Mouse (Mus musculus) hindbrain, embryonic 12.5 days (tissue): ENCODE data around the gene Egfl7. TPM values are rescaled to one million over a fixed set of nuclear protein-coding genes. Genes with fewer than 3 reads are reported as not detected.
A peak's percentile ranks its signal among the peaks of the same experiment; 100 is the strongest.

ENCODE experiments used
- ATAC-seq: fragments of 200-750 bp; cut with Nextera tagmentation; 2 replicates; pipeline ENCODE4 v1.8.0; 2017; ENCODE audit warnings: moderate TSS enrichment; ENCODE audit not compliant: low FRiP score
- H3K27ac ChIP-seq: fragments of 300-500 bp; sonication (generic); 2 replicates; pipeline ENCODE4 v1.5.1; 2016; ENCODE audit warnings: mild to moderate bottlenecking
- H3K27me3 ChIP-seq: fragments of 300-500 bp; sonication (generic); 2 replicates; pipeline ENCODE4 v1.6.1; 2016; ENCODE audit warnings: mild to moderate bottlenecking
- H3K36me3 ChIP-seq: fragments of 300-500 bp; sonication (generic); 2 replicates; pipeline ENCODE4 v1.6.1; 2016; ENCODE audit warnings: mild to moderate bottlenecking
- H3K4me1 ChIP-seq: fragments of 300-500 bp; sonication (generic); 2 replicates; pipeline ENCODE4 v1.6.1; 2016
- H3K4me2 ChIP-seq: fragments of 300-500 bp; sonication (generic); replicated peaks from 2 replicates; pipeline ENCODE4 v1.6.1; 2016; ENCODE audit warnings: mild to moderate bottlenecking
- H3K4me3 ChIP-seq: fragments of 300-500 bp; sonication (generic); 2 replicates; pipeline ENCODE4 v1.5.1; 2016; ENCODE audit warnings: mild to moderate bottlenecking
- H3K9ac ChIP-seq: fragments of 300-500 bp; sonication (generic); 2 replicates; pipeline ENCODE4 v1.6.1; 2016; ENCODE audit warnings: mild to moderate bottlenecking, moderate library complexity
- H3K9me3 ChIP-seq: fragments of 300-500 bp; sonication (generic); replicated peaks from 2 replicates; pipeline ENCODE4 v1.6.1; 2016; ENCODE audit warnings: mild to moderate bottlenecking
- WGBS: fragments of 180-500 bp; shearing (Covaris S2); methylation state at CpG from one replicate; pipeline ENCODE4 v1.1.7; 2016; 5-methylcytosine and 5-hydroxymethylcytosine counted together
- polyA plus RNA-seq: library from polyadenylated mRNA; unstranded; fragments of >200 nt; fragmentation: Nextera tagmentation; extraction: Ambion mirVana; gene quantifications from 2 replicates; pipeline ENCODE4 v1.2.1, GENCODE M21; 2016

Egfl7 gene
- polyA plus RNA-seq, 1 experiment from 2014 or later = 72.1 TPM

DNA sequence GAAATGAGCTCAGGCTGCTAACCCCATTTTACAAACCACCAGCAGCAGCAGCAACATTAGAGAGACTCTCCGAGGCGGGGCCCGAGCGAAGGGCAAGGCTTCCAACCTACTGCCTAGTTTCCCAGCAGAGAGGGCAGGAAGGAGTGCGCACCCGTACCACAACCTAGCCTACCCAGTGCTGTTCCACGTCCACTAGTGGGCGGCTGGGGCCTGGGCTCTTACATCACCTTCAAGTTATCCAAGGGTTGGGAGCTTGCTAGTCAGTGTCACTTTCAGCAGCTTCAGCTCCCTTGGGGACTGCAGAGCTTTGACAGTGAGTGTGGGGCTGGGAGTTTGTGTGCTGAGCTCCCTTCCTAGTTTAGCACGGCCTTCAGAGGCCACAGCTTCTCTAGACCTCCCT is 8.4 kb upstream of the Egfl7 start:
- Histone ChIP-seq H3K27me3 (no peaks in the 10 kb centered on the region), H3K4me3 (no peak overlapping the region), H3K36me3 (no peaks in the 10 kb centered on the region), H3K4me2 (no peak overlapping the region), H3K4me1 (peaks cover 19% of the 10 kb centered on the region), H3K27ac (no peak overlapping the region; the same call in 1 of the 2 replicates), H3K9me3 (no peaks in the 10 kb centered on the region), H3K9ac (no peak overlapping the region)
- ATAC-seq = no peak
- 73% methylated on average over 9 of the region's 9 CpGs for WGBS

- Histone ChIP-seq H3K4me3 (no peak overlapping the region), H3K27ac (no peak overlapping the region), H3K4me2 (no peak overlapping the region), H3K9me3 (no peaks in the 10 kb centered on the region), H3K9ac (no peak overlapping the region), H3K36me3 (no peaks in the 10 kb centered on the region), H3K27me3 (no peaks in the 10 kb centered on the region), H3K4me1 (peaks cover 19% of the 10 kb centered on the region)
- no peak for ATAC-seq
- WGBS = 67% methylated on average over 5 of the region's 5 CpGs
These were observed 8.0 kb upstream of the Egfl7 start for GRCm38 (mm10) chr2:26571826-26572225.

DNA sequence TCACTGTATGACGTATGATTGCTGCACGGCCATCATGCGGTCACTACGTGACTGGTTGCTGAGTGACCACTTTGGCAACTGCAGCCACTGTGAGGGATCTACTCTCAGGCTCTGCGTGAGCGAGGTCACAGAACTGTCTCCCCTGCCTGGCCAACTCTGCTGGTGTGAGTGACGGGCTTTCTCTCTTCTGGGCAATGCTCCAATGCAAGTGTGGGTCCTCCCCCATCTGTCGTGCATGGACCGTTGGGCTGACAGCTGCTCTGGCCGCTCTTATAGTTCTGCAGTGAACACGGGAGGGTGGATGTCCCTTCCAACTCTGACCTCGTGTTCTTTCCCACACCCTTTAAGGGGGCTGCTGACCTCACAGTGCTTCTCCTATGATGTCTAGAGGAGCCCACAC is 6.4 kb upstream of the Egfl7 start:
- peaks cover 27% of the 10 kb centered on the region for H3K4me1 ChIP-seq
- WGBS = 63% methylated on average over 12 of the region's 12 CpGs
- H3K9ac ChIP-seq = no peak overlapping the region
- H3K36me3 ChIP-seq = no peaks in the 10 kb centered on the region
- no peak for ATAC-seq
- H3K27me3 ChIP-seq = no peaks in the 10 kb centered on the region
- no peaks in the 10 kb centered on the region for H3K9me3 ChIP-seq
- no peak overlapping the region for H3K4me2 ChIP-seq
- no peak overlapping the region for H3K4me3 ChIP-seq
- H3K27ac ChIP-seq = no peak overlapping the region

- Histone ChIP-seq H3K9me3 (no peaks in the 10 kb centered on the region), H3K4me3 (no peak overlapping the region), H3K4me2 (no peak overlapping the region), H3K4me1 (peaks cover 29% of the 10 kb centered on the region), H3K9ac (no peak overlapping the region), H3K27ac (no peak overlapping the region), H3K36me3 (no peaks in the 10 kb centered on the region), H3K27me3 (no peaks in the 10 kb centered on the region)
- no peak for ATAC-seq
- 28% methylated on average over 5 of the region's 5 CpGs for WGBS
These were observed 6.0 kb upstream of the Egfl7 start for GRCm38 (mm10) chr2:26573807-26574206.

GRCm38 (mm10) chr2:26574862-26575261 is 5.0 kb upstream of the Egfl7 start:
- 22% methylated on average over 5 of the region's 5 CpGs for WGBS
- H3K9ac ChIP-seq = no peak overlapping the region
- H3K4me1 ChIP-seq = peaks cover 29% of the 10 kb centered on the region
- H3K36me3 ChIP-seq = no peaks in the 10 kb centered on the region
- no peaks in the 10 kb centered on the region for H3K9me3 ChIP-seq
- H3K4me2 ChIP-seq = no peak overlapping the region
- H3K4me3 ChIP-seq = no peak overlapping the region
- no peaks in the 10 kb centered on the region for H3K27me3 ChIP-seq
- H3K27ac ChIP-seq = no peak overlapping the region
- no peak for ATAC-seq

- 64% methylated on average over 1 of the region's 1 CpGs for WGBS
- Histone ChIP-seq H3K9ac (no peak overlapping the region), H3K4me1 (peaks cover 29% of the 10 kb centered on the region), H3K27ac (no peak overlapping the region), H3K4me2 (no peak overlapping the region), H3K36me3 (no peaks in the 10 kb centered on the region), H3K4me3 (no peak overlapping the region), H3K9me3 (no peaks in the 10 kb centered on the region), H3K27me3 (no peaks in the 10 kb centered on the region)
- no peak for ATAC-seq
These were observed 4.4 kb upstream of the Egfl7 start for GRCm38 (mm10) chr2:26575378-26575777.

DNA sequence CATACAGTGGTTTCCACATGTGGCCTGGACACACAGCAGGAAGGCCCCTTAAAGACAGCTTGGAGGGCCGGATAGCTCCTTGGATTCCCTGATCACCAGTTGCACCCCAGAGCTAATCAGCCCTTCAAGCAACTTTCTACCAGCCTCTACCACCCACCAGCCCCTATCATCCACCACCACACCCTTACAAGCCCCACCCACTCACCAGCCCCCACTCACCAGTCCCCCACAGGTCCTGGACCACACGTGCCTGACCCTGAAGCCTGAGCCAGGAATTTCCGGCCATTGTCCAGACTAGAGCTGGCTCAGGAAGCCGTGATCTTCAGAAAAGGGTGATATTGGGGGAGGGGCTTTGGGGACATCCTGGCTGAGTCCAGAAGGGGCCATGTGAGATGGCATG is 3.9 kb upstream of the Egfl7 start:
- 43% methylated on average over 4 of the region's 4 CpGs for whole genome bisulfite sequencing
- no peak for ATAC-seq
- H3K9ac ChIP-seq = peak overlapping the region; percentile 33; the same call in 1 of the 2 replicates
- no peak overlapping the region for H3K27ac ChIP-seq
- no peaks in the 10 kb centered on the region for H3K27me3 ChIP-seq
- no peak overlapping the region for H3K4me3 ChIP-seq
- no peaks in the 10 kb centered on the region for H3K36me3 ChIP-seq
- H3K9me3 ChIP-seq = no peaks in the 10 kb centered on the region
- H3K4me2 ChIP-seq = no peak overlapping the region
- H3K4me1 ChIP-seq = peaks cover 29% of the 10 kb centered on the region

DNA sequence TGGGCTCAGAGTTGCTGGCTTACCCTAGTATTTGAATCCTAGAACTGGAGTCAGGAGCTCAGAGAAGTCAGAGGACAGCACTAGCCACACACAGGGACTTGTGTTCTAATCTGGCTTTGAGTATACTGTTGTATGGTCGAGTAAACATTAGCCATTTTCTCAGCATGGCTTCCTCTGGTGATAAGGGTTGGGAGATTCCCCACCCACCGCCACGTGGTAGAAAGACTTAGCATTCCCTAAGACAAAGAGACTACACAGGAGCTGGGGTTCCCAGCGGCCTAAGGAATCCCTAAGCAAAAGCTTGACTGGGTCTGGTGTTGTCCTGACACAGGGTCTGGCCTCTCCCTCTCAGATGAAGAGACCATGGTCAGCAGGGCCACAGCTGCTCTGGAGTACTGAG is 3.4 kb upstream of the Egfl7 start:
- Histone ChIP-seq H3K4me2 (no peak overlapping the region), H3K27ac (no peak overlapping the region)

DNA sequence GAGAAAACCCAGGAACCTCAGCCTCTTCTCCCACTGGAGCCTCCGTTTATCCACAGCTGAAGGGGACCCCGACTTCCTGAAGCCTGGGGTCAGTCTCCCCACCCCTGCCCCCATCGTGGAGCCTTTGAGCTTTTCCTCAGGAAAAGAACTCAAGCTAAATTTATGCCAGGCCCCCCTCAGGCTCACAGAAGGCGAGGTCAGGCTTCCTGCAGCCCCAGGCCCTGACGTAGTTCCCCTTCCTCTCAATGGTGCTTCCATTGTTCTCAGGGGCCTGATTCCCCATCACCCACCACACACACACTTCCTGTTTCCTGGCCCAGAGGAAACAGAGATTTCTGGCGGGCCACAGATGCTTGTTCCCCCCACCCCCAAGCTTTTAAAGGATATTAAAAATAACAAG is 1.4 kb upstream of the Egfl7 start:
- H3K4me3 ChIP-seq = no peak overlapping the region
- H3K9ac ChIP-seq = no peak overlapping the region
- H3K9me3 ChIP-seq = no peaks in the 10 kb centered on the region
- 0 out of 2 replicates have a peak overlapping the region, but pooled peaks have one; percentile 36 for H3K27ac ChIP-seq
- no peaks in the 10 kb centered on the region for H3K27me3 ChIP-seq
- no peak overlapping the region for H3K4me2 ChIP-seq
- 44% methylated on average over 6 of the region's 6 CpGs for WGBS
- ATAC-seq = no peak
- H3K4me1 ChIP-seq = peaks cover 26% of the 10 kb centered on the region
- no peaks in the 10 kb centered on the region for H3K36me3 ChIP-seq

More for the DNA sequence above, 3.4 kb upstream of the Egfl7 start:
- no peaks in the 10 kb centered on the region for H3K27me3 ChIP-seq
- H3K4me1 ChIP-seq = peaks cover 29% of the 10 kb centered on the region
- no peak overlapping the region for H3K9ac ChIP-seq
- ATAC-seq = no peak
- H3K36me3 ChIP-seq = no peaks in the 10 kb centered on the region
- no peak overlapping the region for H3K4me3 ChIP-seq
- WGBS = 47% methylated on average over 4 of the region's 4 CpGs
- no peaks in the 10 kb centered on the region for H3K9me3 ChIP-seq

GRCm38 (mm10) chr2:26580751-26581150 is 937 bp downstream of the Egfl7 start:
- 89% methylated on average over 5 of the region's 5 CpGs for WGBS
- Histone ChIP-seq H3K27me3 (no peaks in the 10 kb centered on the region), H3K4me2 (no peak overlapping the region), H3K27ac (no peak overlapping the region), H3K36me3 (no peaks in the 10 kb centered on the region), H3K4me1 (peaks cover 10% of the 10 kb centered on the region), H3K9me3 (no peaks in the 10 kb centered on the region), H3K9ac (no peak overlapping the region), H3K4me3 (no peak overlapping the region)
- no peak for ATAC-seq

GRCm38 (mm10) chr2:26582203-26582602 is 2.4 kb downstream of the Egfl7 start:
- H3K36me3 ChIP-seq = no peaks in the 10 kb centered on the region
- no peak overlapping the region for H3K9ac ChIP-seq
- no peak overlapping the region for H3K4me2 ChIP-seq
- no peaks in the 10 kb centered on the region for H3K27me3 ChIP-seq
- no peak overlapping the region for H3K27ac ChIP-seq
- H3K4me1 ChIP-seq = peaks cover 19% of the 10 kb centered on the region
- no peaks in the 10 kb centered on the region for H3K9me3 ChIP-seq
- ATAC-seq = no peak
- 71% methylated on average over 2 of the region's 2 CpGs for WGBS
- no peak overlapping the region for H3K4me3 ChIP-seq

DNA sequence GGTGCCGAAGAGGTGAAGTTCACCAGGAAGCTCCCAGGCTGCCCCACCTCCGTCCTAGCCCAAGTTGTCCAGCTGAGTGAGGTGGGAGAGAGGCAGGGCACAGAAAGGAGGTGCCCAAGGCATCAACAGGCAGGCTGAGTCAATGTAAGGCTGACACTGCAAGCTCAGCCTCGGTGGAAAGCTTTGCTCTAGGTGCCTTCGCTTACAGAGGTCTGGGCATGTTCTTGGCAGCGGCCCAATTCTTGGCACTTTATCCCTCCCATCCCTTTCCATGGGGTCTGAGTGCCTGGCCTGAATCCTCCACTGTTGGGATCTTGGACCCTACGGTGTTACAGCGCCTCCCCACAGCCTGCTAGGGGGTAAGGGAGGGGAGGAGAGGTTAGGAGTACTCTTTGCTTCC is 2.9 kb downstream of the Egfl7 start:
- Histone ChIP-seq H3K9me3 (no peaks in the 10 kb centered on the region), H3K27ac (no peak overlapping the region), H3K36me3 (no peaks in the 10 kb centered on the region), H3K4me3 (no peak overlapping the region), H3K4me2 (no peak overlapping the region), H3K9ac (no peak overlapping the region), H3K27me3 (no peaks in the 10 kb centered on the region), H3K4me1 (peaks cover 20% of the 10 kb centered on the region)
- ATAC-seq = no peak
- WGBS = 77% methylated on average over 7 of the region's 7 CpGs

GRCm38 (mm10) chr2:26583640-26584039 is 3.8 kb downstream of the Egfl7 start:
- Histone ChIP-seq H3K36me3 (no peaks in the 10 kb centered on the region), H3K27me3 (no peaks in the 10 kb centered on the region), H3K9me3 (no peaks in the 10 kb centered on the region), H3K4me2 (no peak overlapping the region), H3K9ac (no peak overlapping the region), H3K4me1 (peaks cover 15% of the 10 kb centered on the region), H3K4me3 (no peak overlapping the region), H3K27ac (no peak overlapping the region; the same call in 1 of the 2 replicates)
- no peak for ATAC-seq
- WGBS = 70% methylated on average over 11 of the region's 11 CpGs
